Comparison of ENCODE assay signal across 8 mouse cellular contexts in the genomic region with DNA sequence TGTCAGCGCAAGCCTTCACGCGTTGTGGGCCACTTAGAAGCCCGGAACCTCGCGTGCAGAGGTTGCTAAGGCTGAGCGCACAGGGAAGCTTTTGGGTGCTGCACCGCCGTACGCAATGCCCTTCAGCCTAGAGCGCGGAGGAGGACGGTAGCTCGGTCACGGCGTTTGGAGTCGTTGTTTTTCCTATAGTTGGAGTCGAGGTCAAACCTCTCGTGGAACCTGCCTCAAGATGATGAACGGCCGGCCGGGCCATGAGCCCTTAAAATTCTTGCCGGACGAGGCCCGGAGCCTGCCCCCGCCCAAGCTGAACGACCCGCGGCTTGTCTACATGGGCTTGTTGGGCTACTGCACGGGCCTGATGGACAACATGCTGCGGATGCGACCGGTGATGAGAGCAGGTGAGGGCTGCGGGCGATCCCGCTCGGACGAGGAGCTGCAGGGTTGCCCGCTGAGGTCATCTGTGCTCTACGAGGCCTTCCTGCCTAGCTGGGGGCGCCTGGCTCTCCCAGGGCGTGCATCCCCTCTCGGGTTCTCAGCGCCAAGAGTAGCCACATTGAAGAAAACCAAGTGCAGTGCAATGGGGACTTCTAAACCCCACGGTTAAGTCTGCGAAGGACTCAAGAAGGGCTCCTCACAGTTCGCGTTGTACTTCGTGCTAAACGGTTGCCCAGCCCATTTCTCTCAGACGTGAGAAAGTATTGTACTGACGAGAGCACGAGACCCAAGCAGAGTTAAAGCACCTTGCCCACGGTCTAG. TPM values are rescaled to one million over a fixed set of nuclear protein-coding genes. Genes with fewer than 3 reads are reported as not detected.
DNase-seq lines count a peak whose midpoint lies in the region; ATAC-seq and TF ChIP-seq lines count a peak whose summit lies in the region.

A gene (plus strand): TSS at position 44 of the 756 bp plus-strand sequence.

- under 1% methylated on average over 54 of the region's 54 CpGs for WGBS in forebrain, embryonic 15.5 days

- intact Hi-C loops in heart, postnatal 25 days (cut with DNase I) = loop anchor here (2.0 kb wide), 1 partner anchor 17 kb away; a partner anchor contains a TSS

- TF ChIP-seq CTCF in MEL (IDR thresholded peaks at IDR 0.05 in 2 of 3, conservative IDR thresholded peaks at IDR 0.05 in 1 of 3; ENCODE audit: control insufficient read depth in 1 of 3, insufficient read depth in 1 of 3, low read depth in 2 of 3, low read length in 3 of 3, poor library complexity in 1 of 3, severe bottlenecking in 1 of 3) = no peak
- no peak for TF ChIP-seq CTCF in layer of hippocampus, adult 2 months (conservative IDR thresholded peaks at IDR 0.05)

- H3K36me3 ChIP-seq in MEL (ENCODE audit: control insufficient read depth in 1 of 2, insufficient read depth in 2 of 2, low read length in 2 of 2) = peaks cover 1 to 2% of the 10 kb centered on the region in 2 experiments; a peak in 1 of 4 replicates
- H3K36me3 ChIP-seq in forebrain, embryonic 15.5 days = no peaks in the 10 kb centered on the region

- H3K4me3 ChIP-seq in MEL (ENCODE audit: control insufficient read depth in 1 of 2, insufficient read depth in 1 of 2, low read depth in 2 of 2, low read length in 2 of 2) = peak within 1 kb of the TSS; percentile 81 to 93
- peak within 1 kb of the TSS; percentile 89 for H3K4me3 ChIP-seq in forebrain, embryonic 15.5 days
- H3K4me3 ChIP-seq in layer of hippocampus, adult 2 months = peak within 1 kb of the TSS; percentile 98

- peak; percentile 85 to 96; a peak in 3 of 4 replicates for TF ChIP-seq POLR2A in MEL (IDR thresholded peaks at IDR 0.05; ENCODE audit: control insufficient read depth in 1 of 2, insufficient read depth in 1 of 2, low read depth in 1 of 2, low read length in 2 of 2, poor library complexity in 1 of 2)

- DNase-seq in MEL (ENCODE audit: low read depth, low spot score) = peak; percentile 94
- DNase-seq in cerebellum, adult 11 months = peak; percentile 74
- DNase-seq in heart, postnatal 25 days (ENCODE audit: low spot score) = peak; percentile 40
- peak; percentile 46 to 72 for DNase-seq in layer of hippocampus, adult 2 months (ENCODE audit: low spot score in 2 of 2)
- peak; percentile 84 for DNase-seq in lung, postnatal 10 days
- peak; percentile 75 for DNase-seq in ovary, postnatal 36 days (ENCODE audit: low spot score)
- peak; percentile 77 for DNase-seq in thymus, postnatal 25 days

- ATAC-seq in forebrain, embryonic 15.5 days (replicated peaks) = peak; percentile 97

- H3K9me3 ChIP-seq in MEL (replicated peaks; ENCODE audit: insufficient read depth, low read length) = no peaks in the 10 kb centered on the region
- no peaks in the 10 kb centered on the region for H3K9me3 ChIP-seq in forebrain, embryonic 15.5 days

- peak within 1 kb of the TSS; percentile 93 for H3K9ac ChIP-seq in MEL (ENCODE audit: control insufficient read depth, low read depth, low read length, poor library complexity, severe bottlenecking)
- peak within 1 kb of the TSS; percentile 94 for H3K9ac ChIP-seq in forebrain, embryonic 15.5 days (replicated peaks)

- peak within 1 kb of the TSS; percentile 60 for H3K27ac ChIP-seq in MEL (ENCODE audit: control insufficient read depth, low read depth, low read length)
- peak within 1 kb of the TSS; percentile 78 for H3K27ac ChIP-seq in forebrain, embryonic 15.5 days (replicated peaks)
- peak within 1 kb of the TSS; percentile 98 for H3K27ac ChIP-seq in layer of hippocampus, adult 2 months

- peaks cover 0 to 11% of the 10 kb centered on the region in 2 experiments; a peak in 2 of 4 replicates for H3K4me1 ChIP-seq in MEL (ENCODE audit: control insufficient read depth in 1 of 2, insufficient read depth in 2 of 2, low read length in 2 of 2)
- peaks cover 26% of the 10 kb centered on the region for H3K4me1 ChIP-seq in forebrain, embryonic 15.5 days

- no peak for TF ChIP-seq EP300 in MEL (IDR thresholded peaks at IDR 0.05; ENCODE audit: low read depth in 1 of 2, low read length in 2 of 2)

- peak within 1 kb of the TSS; percentile 53 for H3K4me2 ChIP-seq in forebrain, embryonic 15.5 days (replicated peaks)

- no peak for TF ChIP-seq RAD21 in MEL (IDR thresholded peaks at IDR 0.05; ENCODE audit: low read depth, low read length)

- H3K27me3 ChIP-seq in MEL (ENCODE audit: control insufficient read depth in 1 of 2, insufficient read depth in 2 of 2, low read length in 2 of 2) = no peaks in the 10 kb centered on the region
- no peaks in the 10 kb centered on the region for H3K27me3 ChIP-seq in forebrain, embryonic 15.5 days

- peaks cover 38% of the 10 kb centered on the region for H3K79me2 ChIP-seq in MEL (ENCODE audit: control insufficient read depth, insufficient read depth, low read length, poor library complexity)

TF ChIP-seq in MEL, 35 proteins besides CTCF, POLR2A, EP300 and RAD21:
- TF ChIP-seq ELF1 (IDR thresholded peaks at IDR 0.05; ENCODE audit: low read depth, low read length) (0 out of 2 replicates have a peak, but pooled peaks have one; percentile 38), ZKSCAN1 (IDR thresholded peaks at IDR 0.05; ENCODE audit: low read depth, low read length) (no peak), USF2 (IDR thresholded peaks at IDR 0.05; ENCODE audit: borderline replicate concordance in 1 of 2, insufficient read depth in 1 of 2, low read depth in 1 of 2, low read length in 2 of 2) (no peak), POLR2AphosphoS2 (IDR thresholded peaks at IDR 0.05; ENCODE audit: low read length) (peak; percentile 75), MYB (IDR thresholded peaks at IDR 0.05; ENCODE audit: low read depth, low read length) (no peak), MXI1 (IDR thresholded peaks at IDR 0.05; ENCODE audit: low read depth, low read length) (0 out of 2 replicates have a peak, but pooled peaks have one; percentile 52), UBTF (IDR thresholded peaks at IDR 0.05; ENCODE audit: borderline replicate concordance, insufficient read depth, low read depth, low read length) (no peak), SMC3 (IDR thresholded peaks at IDR 0.05; ENCODE audit: low read depth, low read length) (no peak), TAL1 (IDR thresholded peaks at IDR 0.05; ENCODE audit: low read length) (no peak), ZMIZ1 (IDR thresholded peaks at IDR 0.05; ENCODE audit: low read depth, low read length) (peak; percentile 79; the same call in 1 of the 2 replicates), KAT2A (conservative IDR thresholded peaks at IDR 0.05; ENCODE audit: low read depth, low read length) (no peak), JUND (IDR thresholded peaks at IDR 0.05; ENCODE audit: low read depth, low read length) (no peak), CHD2 (IDR thresholded peaks at IDR 0.05; ENCODE audit: low read length) (no peak), USF1 (IDR thresholded peaks at IDR 0.05; ENCODE audit: low read depth, low read length) (no peak), E2F4 (IDR thresholded peaks at IDR 0.05; ENCODE audit: borderline replicate concordance, low read depth, low read length) (no peak), NELFE (IDR thresholded peaks at IDR 0.05; ENCODE audit: low read depth, low read length) (peak; percentile 91), HCFC1 (IDR thresholded peaks at IDR 0.05; ENCODE audit: low read depth, low read length) (peak; percentile 86), RCOR1 (IDR thresholded peaks at IDR 0.05; ENCODE audit: low read depth, low read length) (no peak), MYC (IDR thresholded peaks at IDR 0.05; ENCODE audit: low read depth, low read length) (peak; percentile 43; the same call in 1 of the 2 replicates), TCF12 (IDR thresholded peaks at IDR 0.05; ENCODE audit: low read depth, low read length) (peak; percentile 91), BHLHE40 (IDR thresholded peaks at IDR 0.05; ENCODE audit: borderline replicate concordance, low read depth, low read length) (no peak), POLR2AphosphoS5 (IDR thresholded peaks at IDR 0.05; ENCODE audit: borderline replicate concordance, low read depth, low read length) (no peak), SIN3A (IDR thresholded peaks at IDR 0.05; ENCODE audit: low read length) (peak; percentile 82), NRF1 (IDR thresholded peaks at IDR 0.05; ENCODE audit: insufficient read depth, low read depth, low read length, poor library complexity, severe bottlenecking) (no peak), TBP (IDR thresholded peaks at IDR 0.05; ENCODE audit: low read depth, low read length) (peak; percentile 96), MEF2A (IDR thresholded peaks at IDR 0.05; ENCODE audit: extremely low read depth, insufficient replicate concordance, low read depth, low read length, poor library complexity, severe bottlenecking) (no peak), MAFK (IDR thresholded peaks at IDR 0.05; ENCODE audit: borderline replicate concordance, low read depth, low read length) (no peak), GATA1 (IDR thresholded peaks at IDR 0.05; ENCODE audit: low read depth, low read length) (no peak), MAZ (IDR thresholded peaks at IDR 0.05; ENCODE audit: low read depth, low read length) (peak; percentile 66; the same call in 1 of the 2 replicates), MAX (IDR thresholded peaks at IDR 0.05; ENCODE audit: low read length) (no peak; the same call in 1 of the 2 replicates), GABPA (IDR thresholded peaks at IDR 0.05; ENCODE audit: low read depth, low read length) (no peak), ZC3H11A (IDR thresholded peaks at IDR 0.05; ENCODE audit: low read depth, low read length) (no peak), ETS1 (IDR thresholded peaks at IDR 0.05; ENCODE audit: low read depth, low read length) (no peak), CHD1 (IDR thresholded peaks at IDR 0.05; ENCODE audit: low read depth, low read length) (0 out of 2 replicates have a peak, but pooled peaks have one; percentile 14), ZNF384 (IDR thresholded peaks at IDR 0.05; ENCODE audit: low read depth, low read length) (no peak)

RNA-seq across cellular contexts. Expression of the gene that starts here (rescaled TPM):
- total RNA-seq in MEL (2012; rRNA removed) = 250 and 280 TPM in 2 replicates
- polyA plus RNA-seq in MEL (2012; ENCODE audit: insufficient read depth in 1 of 2, insufficient read length in 2 of 2, low read depth in 1 of 2, low replicate concordance in 2 of 2, missing spikeins in 1 of 2) = 100 to 1,000 TPM in 1 of 2 experiments, not detected in 1; 242 TPM
- 460 and 479 TPM in 2 replicates for polyA plus RNA-seq in forebrain, embryonic 15.5 days (2015; fragmentation: Nextera tagmentation; extraction: Ambion mirVana)
- 100 to 1,000 TPM; 521 to 565 TPM for total RNA-seq in heart, postnatal 25 days (2021)
- total RNA-seq in layer of hippocampus, adult 2 months (2021) = 100 to 1,000 TPM; 206 to 221 TPM

Comparison
In these comparisons a context has a peak if more than half of its experiments do, and no peak if none do; other contexts are left out.
1. Peak in every context shown above with its lines: DNase-seq, ATAC-seq, H3K4me3 ChIP-seq and H3K27ac ChIP-seq.
2. DNase-seq: peak in every context shown above with its lines; median percentile 94 in MEL; 84 in lung, postnatal 10 days; 77 in thymus, postnatal 25 days; 75 in ovary, postnatal 36 days; 74 in cerebellum, adult 11 months; 59 in layer of hippocampus, adult 2 months; 40 in heart, postnatal 25 days.